Mouse (Mus musculus): ENCODE measurements around the gene Poc1b. TPM values are rescaled to one million over a fixed set of nuclear protein-coding genes. Genes with fewer than 3 reads are reported as not detected.

The Poc1b gene
- polyA plus RNA-seq, 2 experiments: 23.4 to 25.3 TPM

DNA sequence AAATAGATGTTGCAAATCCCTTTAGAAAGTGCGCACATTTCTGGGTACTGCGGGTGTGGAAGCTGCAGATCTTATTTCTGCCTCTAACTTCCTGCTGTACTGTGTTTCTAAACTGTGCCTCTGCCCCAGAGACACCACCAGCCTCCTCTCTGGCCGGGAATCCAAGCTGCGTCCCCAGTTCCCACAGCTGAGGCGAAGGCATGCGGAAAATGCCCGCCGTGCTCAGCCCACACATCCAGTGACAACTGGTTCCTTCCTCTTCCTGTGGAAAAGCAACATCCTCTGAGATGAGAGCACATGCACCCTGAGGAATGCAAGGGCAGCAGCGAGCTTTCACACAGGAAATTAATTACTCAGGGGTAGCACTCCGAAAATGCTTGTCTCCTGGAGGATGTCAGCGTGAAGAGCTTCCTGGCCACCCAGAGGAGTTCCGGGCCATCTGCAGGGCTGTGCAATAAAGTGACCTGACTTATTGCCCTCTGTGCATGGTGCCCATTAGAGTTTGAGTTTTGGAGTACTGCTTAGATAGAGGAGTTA is 65.2 kb downstream of the Poc1b start:
- Histone ChIP-seq H3K4me1 (ENCODE audit: control insufficient read depth, insufficient read depth, low read length) (peaks cover 9% of the 10 kb centered on the region), H3K27ac (replicated peaks; ENCODE audit: low read depth, low read length) (peak overlapping the region; percentile 55), H3K4me2 (replicated peaks; ENCODE audit: low read depth, low read length, severe bottlenecking) (no peak overlapping the region), H3K9me3 (ENCODE audit: control insufficient read depth, low read length) (no peaks in the 10 kb centered on the region), H3K4me3 (replicated peaks; ENCODE audit: low read length) (no peak overlapping the region), H3K27me3 (ENCODE audit: control insufficient read depth, insufficient read depth, low read length) (no peaks in the 10 kb centered on the region), H3K9ac (ENCODE audit: low read depth, low read length, severe bottlenecking) (no peak overlapping the region), H3K36me3 (ENCODE audit: control insufficient read depth, insufficient read depth, low read length) (no peaks in the 10 kb centered on the region)
- WGBS: 11% methylated on average over 12 of the region's 12 CpGs
- peak; percentile 58 for ATAC-seq (ENCODE audit: low FRiP score, low read depth)
- TF ChIP-seq POLR2A (IDR thresholded peaks at IDR 0.05; ENCODE audit: borderline replicate concordance, extremely low read depth, insufficient read depth, insufficient read length): no peak
- DNase-seq (ENCODE audit: low spot score): peak; percentile 56

DNA sequence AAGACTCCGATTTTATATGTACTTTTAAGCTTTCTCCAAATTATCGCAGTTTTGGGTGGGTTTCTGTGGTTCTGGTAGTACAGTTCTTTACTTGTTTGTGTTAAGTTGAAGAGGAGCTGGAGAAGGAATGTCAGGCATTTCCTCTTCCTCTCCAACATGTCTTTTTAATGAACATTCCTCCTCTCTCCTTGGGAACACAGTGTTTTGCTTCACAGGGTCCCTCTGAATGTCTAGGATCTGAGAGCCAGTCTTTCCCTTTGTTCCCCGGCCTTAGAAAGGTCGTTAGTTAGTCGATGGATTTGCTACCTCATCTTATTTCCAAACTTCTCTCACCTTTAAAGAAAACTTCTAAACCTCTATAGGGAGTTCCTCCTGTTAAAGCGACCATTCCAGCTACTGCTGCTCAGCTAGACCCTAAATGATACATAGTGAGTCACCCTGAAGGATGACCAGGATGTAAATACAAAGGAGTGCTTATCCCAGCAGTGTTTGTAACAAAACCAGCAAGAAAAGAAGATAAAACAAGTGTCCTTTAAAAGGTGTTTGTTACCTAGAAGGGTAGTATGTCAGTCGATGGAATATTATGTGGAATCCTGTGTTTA is 66.2 kb downstream of the Poc1b start:
- WGBS: 35% methylated on average over 7 of the region's 7 CpGs
- H3K9me3 ChIP-seq (ENCODE audit: control insufficient read depth, low read length): no peaks in the 10 kb centered on the region
- no peak overlapping the region for H3K4me3 ChIP-seq (replicated peaks; ENCODE audit: low read length)
- H3K4me1 ChIP-seq (ENCODE audit: control insufficient read depth, insufficient read depth, low read length): peaks cover 9% of the 10 kb centered on the region
- no peaks in the 10 kb centered on the region for H3K27me3 ChIP-seq (ENCODE audit: control insufficient read depth, insufficient read depth, low read length)
- H3K4me2 ChIP-seq (replicated peaks; ENCODE audit: low read depth, low read length, severe bottlenecking): no peak overlapping the region
- H3K9ac ChIP-seq (ENCODE audit: low read depth, low read length, severe bottlenecking): no peak overlapping the region
- H3K27ac ChIP-seq (replicated peaks; ENCODE audit: low read depth, low read length): no peak overlapping the region
- no peak for TF ChIP-seq POLR2A (IDR thresholded peaks at IDR 0.05; ENCODE audit: borderline replicate concordance, extremely low read depth, insufficient read depth, insufficient read length)
- DNase-seq (ENCODE audit: low spot score): no peak
- no peak for ATAC-seq (ENCODE audit: low FRiP score, low read depth)
- H3K36me3 ChIP-seq (ENCODE audit: control insufficient read depth, insufficient read depth, low read length): no peaks in the 10 kb centered on the region

DNA sequence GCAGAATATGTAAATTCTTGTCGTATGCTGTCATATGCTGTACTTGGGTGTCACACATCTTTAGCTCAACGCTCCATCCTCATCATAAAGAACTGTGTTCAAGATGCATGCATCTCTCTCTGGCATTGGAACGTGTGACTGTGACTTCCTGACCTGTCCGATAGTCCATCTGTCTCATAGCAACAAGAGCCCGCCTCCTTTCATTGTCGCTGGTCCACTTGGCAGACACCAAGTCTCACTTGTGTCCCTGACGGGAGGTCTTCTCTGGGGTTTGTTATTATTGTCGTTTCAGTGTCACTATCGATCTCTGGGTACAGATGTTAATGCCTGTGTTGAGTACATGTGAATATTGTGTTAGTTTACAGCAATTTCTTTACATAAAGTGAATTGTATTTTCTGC is 70.1 kb downstream of the Poc1b start:
- 90% methylated on average over 9 of the region's 9 CpGs for WGBS
- ATAC-seq (ENCODE audit: low FRiP score, low read depth) (no peak), DNase-seq (ENCODE audit: low spot score) (no peak)
- Histone ChIP-seq H3K9me3 (ENCODE audit: control insufficient read depth, low read length) (0 out of 2 replicates have a peak, but pooled peaks cover 2% of the 10 kb centered on the region), H3K9ac (ENCODE audit: low read depth, low read length, severe bottlenecking) (no peak overlapping the region), H3K4me3 (replicated peaks; ENCODE audit: low read length) (no peak overlapping the region), H3K4me1 (ENCODE audit: control insufficient read depth, insufficient read depth, low read length) (peaks cover 7% of the 10 kb centered on the region), H3K27me3 (ENCODE audit: control insufficient read depth, insufficient read depth, low read length) (no peaks in the 10 kb centered on the region), H3K4me2 (replicated peaks; ENCODE audit: low read depth, low read length, severe bottlenecking) (no peak overlapping the region), H3K36me3 (ENCODE audit: control insufficient read depth, insufficient read depth, low read length) (no peaks in the 10 kb centered on the region), H3K27ac (replicated peaks; ENCODE audit: low read depth, low read length) (no peak overlapping the region)
- TF ChIP-seq POLR2A (IDR thresholded peaks at IDR 0.05; ENCODE audit: borderline replicate concordance, extremely low read depth, insufficient read depth, insufficient read length): no peak

DNA sequence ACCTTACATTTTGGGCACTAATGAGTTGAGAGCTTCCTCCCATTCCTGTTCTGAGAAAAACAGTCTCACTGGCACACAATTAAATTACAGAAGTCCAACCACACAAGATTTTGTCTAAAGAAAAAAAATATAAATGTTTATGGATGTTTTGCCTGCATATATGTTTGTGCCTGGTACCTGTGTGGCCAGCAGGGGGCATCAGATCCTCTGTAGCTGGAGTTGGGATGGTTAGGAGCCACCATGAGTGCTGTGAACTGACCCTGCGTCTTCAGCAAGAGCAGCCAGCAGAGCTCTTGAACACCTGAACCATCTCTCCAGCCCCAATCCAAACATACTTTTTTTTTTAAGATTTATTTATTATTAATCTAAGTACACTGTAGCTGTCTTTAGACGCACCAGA is 71.3 kb downstream of the Poc1b start:
- Histone ChIP-seq H3K9ac (ENCODE audit: low read depth, low read length, severe bottlenecking) (no peak overlapping the region), H3K4me2 (replicated peaks; ENCODE audit: low read depth, low read length, severe bottlenecking) (no peak overlapping the region), H3K27me3 (ENCODE audit: control insufficient read depth, insufficient read depth, low read length) (no peaks in the 10 kb centered on the region), H3K4me3 (replicated peaks; ENCODE audit: low read length) (no peak overlapping the region), H3K9me3 (ENCODE audit: control insufficient read depth, low read length) (0 out of 2 replicates have a peak, but pooled peaks cover 2% of the 10 kb centered on the region), H3K4me1 (ENCODE audit: control insufficient read depth, insufficient read depth, low read length) (no peaks in the 10 kb centered on the region), H3K36me3 (ENCODE audit: control insufficient read depth, insufficient read depth, low read length) (no peaks in the 10 kb centered on the region), H3K27ac (replicated peaks; ENCODE audit: low read depth, low read length) (no peak overlapping the region)
- ATAC-seq (ENCODE audit: low FRiP score, low read depth) (no peak), DNase-seq (ENCODE audit: low spot score) (no peak)
- WGBS: 93% methylated on average over 2 of the region's 2 CpGs
- TF ChIP-seq POLR2A (IDR thresholded peaks at IDR 0.05; ENCODE audit: borderline replicate concordance, extremely low read depth, insufficient read depth, insufficient read length): no peak

DNA sequence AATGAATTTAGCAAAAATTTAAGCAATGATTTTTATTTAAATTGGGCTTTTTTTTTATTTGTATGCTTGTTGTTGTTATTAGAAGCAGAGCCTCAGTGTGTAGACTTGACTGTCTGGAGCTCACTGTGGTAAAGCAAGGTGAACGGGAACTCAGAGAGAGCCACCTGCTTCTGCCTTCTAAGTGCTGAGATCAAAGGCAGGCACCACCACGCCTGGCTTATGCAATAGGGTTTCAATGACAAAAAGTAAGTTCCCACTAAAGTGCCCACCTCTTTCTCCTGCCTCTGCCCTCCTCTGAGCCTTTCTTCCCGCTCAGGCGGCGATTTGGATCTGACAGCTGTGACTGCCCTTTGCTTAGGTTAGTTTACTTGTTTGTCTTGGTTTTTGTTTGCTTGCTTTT is 72.3 kb downstream of the Poc1b start:
- no peak for DNase-seq (ENCODE audit: low spot score)
- ATAC-seq (ENCODE audit: low FRiP score, low read depth): no peak
- Histone ChIP-seq H3K27ac (replicated peaks; ENCODE audit: low read depth, low read length) (no peak overlapping the region), H3K9ac (ENCODE audit: low read depth, low read length, severe bottlenecking) (no peak overlapping the region), H3K36me3 (ENCODE audit: control insufficient read depth, insufficient read depth, low read length) (no peaks in the 10 kb centered on the region), H3K4me2 (replicated peaks; ENCODE audit: low read depth, low read length, severe bottlenecking) (no peak overlapping the region), H3K9me3 (ENCODE audit: control insufficient read depth, low read length) (0 out of 2 replicates have a peak, but pooled peaks cover 2% of the 10 kb centered on the region), H3K4me3 (replicated peaks; ENCODE audit: low read length) (no peak overlapping the region), H3K4me1 (ENCODE audit: control insufficient read depth, insufficient read depth, low read length) (no peaks in the 10 kb centered on the region), H3K27me3 (ENCODE audit: control insufficient read depth, insufficient read depth, low read length) (no peaks in the 10 kb centered on the region)
- no peak for TF ChIP-seq POLR2A (IDR thresholded peaks at IDR 0.05; ENCODE audit: borderline replicate concordance, extremely low read depth, insufficient read depth, insufficient read length)
- whole genome bisulfite sequencing: 85% methylated on average over 5 of the region's 5 CpGs
